Mouse (Mus musculus) cerebellum, adult 2 months (tissue): ENCODE results near the gene Pole4. TPM values are rescaled to one million over a fixed set of nuclear protein-coding genes. Genes with fewer than 3 reads are reported as not detected.

ENCODE experiments used
- DNase-seq, 2 experiments: peaks; one replicate each; pipeline ENCODE4 v3.0.0; 2021
- H3K27ac ChIP-seq: fragments of 200-500 bp; 2 replicates; pipeline ENCODE4 v1.5.1; 2012; ENCODE audit warnings: low read length, control low read depth, inconsistent platforms; ENCODE audit not compliant: insufficient read depth
- H3K27me3 ChIP-seq: fragments of 200-500 bp; 2 replicates; pipeline ENCODE4 v1.6.1; 2012; ENCODE audit warnings: inconsistent platforms, mild to moderate bottlenecking, low read length, moderate library complexity; ENCODE audit not compliant: control insufficient read depth, insufficient read depth
- H3K4me1 ChIP-seq: fragments of 200-500 bp; 2 replicates; pipeline ENCODE4 v1.6.1; 2011; ENCODE audit warnings: low read length; ENCODE audit not compliant: control insufficient read depth, insufficient read depth
- H3K4me3 ChIP-seq: fragments of 200-500 bp; replicated peaks from 2 replicates; pipeline ENCODE3; 2011; ENCODE audit warnings: mild to moderate bottlenecking, low read depth, low read length, control low read depth; ENCODE audit not compliant: insufficient read depth
- CTCF ChIP-seq: fragments of 200-500 bp; IDR thresholded peaks from 2 replicates; pipeline ENCODE4 v1.5.1; 2011; ENCODE audit warnings: low read depth, mild to moderate bottlenecking, control low read depth, low read length, moderate library complexity, borderline replicate concordance; ENCODE audit not compliant: insufficient read depth
- POLR2A ChIP-seq: fragments of 200-500 bp; IDR thresholded peaks from 2 replicates; pipeline ENCODE4 v1.6.1; 2011; ENCODE audit warnings: low read length, control low read depth, borderline replicate concordance; ENCODE audit not compliant: insufficient read depth
- WGBS: fragments of 180-500 bp; shearing (Covaris S2); methylation state at CpG from one replicate; pipeline ENCODE4 v1.1.7; 2018; 5-methylcytosine and 5-hydroxymethylcytosine counted together
- polyA plus RNA-seq: library from polyadenylated mRNA; depleted of rRNA; stranded (reverse); fragments of >200 nt; gene quantifications from 2 replicates; pipeline ENCODE4 v1.2.3, GENCODE M21; 2012; rRNA removed

The Pole4 gene
- polyA plus RNA-seq, 1 experiment, result 30.1 TPM

GRCm38 (mm10) chr6:82603665-82604064 lies 101.5 kb downstream of the Pole4 start:
- 46% methylated on average over 2 of the region's 2 CpGs for WGBS
- TF ChIP-seq POLR2A, result no peak
- peak; percentile 46; the same call in 1 of the 2 replicates for TF ChIP-seq CTCF
- peak in 1 of 2 experiments; percentile 16 for DNase-seq
- no peak overlapping the region for H3K4me3 ChIP-seq
- no peak overlapping the region for H3K27ac ChIP-seq
- no peaks in the 10 kb centered on the region for H3K27me3 ChIP-seq
- H3K4me1 ChIP-seq, result no peaks in the 10 kb centered on the region

- Histone ChIP-seq H3K4me3 (no peak overlapping the region), H3K27me3 (no peaks in the 10 kb centered on the region), H3K27ac (no peak overlapping the region), H3K4me1 (no peaks in the 10 kb centered on the region)
- DNase-seq, result no peak
- 26% methylated on average over 9 of the region's 9 CpGs for WGBS
- TF ChIP-seq POLR2A (no peak), CTCF (no peak)
Observed at GRCm38 (mm10) chr6:82603228-82603627, 101.9 kb downstream of the Pole4 start.

- WGBS, result 79% methylated on average over 8 of the region's 8 CpGs
- Histone ChIP-seq H3K27me3 (no peaks in the 10 kb centered on the region; the same call in 1 of the 2 replicates), H3K27ac (no peak overlapping the region), H3K4me3 (no peak overlapping the region), H3K4me1 (no peaks in the 10 kb centered on the region)
- TF ChIP-seq CTCF, result no peak
- TF ChIP-seq POLR2A, result no peak
- peak in 1 of 2 experiments; percentile 7 for DNase-seq
Observed at GRCm38 (mm10) chr6:82595461-82596090, 109.6 kb downstream of the Pole4 start.

- WGBS, result 11% methylated on average over 7 of the region's 7 CpGs
- TF ChIP-seq POLR2A (no peak), CTCF (no peak)
- no peaks in the 10 kb centered on the region for H3K27me3 ChIP-seq
Observed at GRCm38 (mm10) chr6:82589387-82589786, 115.8 kb downstream of the Pole4 start.

GRCm38 (mm10) chr6:82585396-82585795 lies 119.8 kb downstream of the Pole4 start:
- no peak overlapping the region for H3K27ac ChIP-seq
- WGBS, result 30% methylated on average over 6 of the region's 6 CpGs
- no peak overlapping the region for H3K4me3 ChIP-seq
- TF ChIP-seq POLR2A (no peak), CTCF (no peak)
- DNase-seq, result no peak
- H3K27me3 ChIP-seq, result no peaks in the 10 kb centered on the region
- H3K4me1 ChIP-seq, result no peaks in the 10 kb centered on the region

More at GRCm38 (mm10) chr6:82589387-82589786, 115.8 kb downstream of the Pole4 start:
- peak in 1 of 2 experiments; percentile 11 for DNase-seq
- H3K4me3 ChIP-seq, result no peak overlapping the region
- H3K27ac ChIP-seq, result no peak overlapping the region
- H3K4me1 ChIP-seq, result no peaks in the 10 kb centered on the region

- WGBS, result 80% methylated on average over 5 of the region's 5 CpGs
- DNase-seq, result no peak
- no peaks in the 10 kb centered on the region for H3K4me1 ChIP-seq
- TF ChIP-seq CTCF (no peak), POLR2A (no peak)
- no peak overlapping the region for H3K27ac ChIP-seq
- H3K4me3 ChIP-seq, result no peak overlapping the region
- H3K27me3 ChIP-seq, result no peaks in the 10 kb centered on the region
Observed at GRCm38 (mm10) chr6:82575445-82575844, 129.7 kb downstream of the Pole4 start.

Other genes with a start within 250 kb of the Pole4 start
- gene Hk2, start 69.1 kb upstream of the Pole4 start, polyA plus RNA-seq, result 6.3 and 6.4 TPM in 2 replicates
- 44.7 and 52.5 TPM in 2 replicates for gene Sema4f, start 234.4 kb upstream of the Pole4 start, polyA plus RNA-seq
- 0.11 and 0.21 TPM in 2 replicates for gene M1ap, start 241.5 kb upstream of the Pole4 start, polyA plus RNA-seq